Mouse (Mus musculus): Measurements from ENCODE around the gene Cdc37l1.

DNA sequence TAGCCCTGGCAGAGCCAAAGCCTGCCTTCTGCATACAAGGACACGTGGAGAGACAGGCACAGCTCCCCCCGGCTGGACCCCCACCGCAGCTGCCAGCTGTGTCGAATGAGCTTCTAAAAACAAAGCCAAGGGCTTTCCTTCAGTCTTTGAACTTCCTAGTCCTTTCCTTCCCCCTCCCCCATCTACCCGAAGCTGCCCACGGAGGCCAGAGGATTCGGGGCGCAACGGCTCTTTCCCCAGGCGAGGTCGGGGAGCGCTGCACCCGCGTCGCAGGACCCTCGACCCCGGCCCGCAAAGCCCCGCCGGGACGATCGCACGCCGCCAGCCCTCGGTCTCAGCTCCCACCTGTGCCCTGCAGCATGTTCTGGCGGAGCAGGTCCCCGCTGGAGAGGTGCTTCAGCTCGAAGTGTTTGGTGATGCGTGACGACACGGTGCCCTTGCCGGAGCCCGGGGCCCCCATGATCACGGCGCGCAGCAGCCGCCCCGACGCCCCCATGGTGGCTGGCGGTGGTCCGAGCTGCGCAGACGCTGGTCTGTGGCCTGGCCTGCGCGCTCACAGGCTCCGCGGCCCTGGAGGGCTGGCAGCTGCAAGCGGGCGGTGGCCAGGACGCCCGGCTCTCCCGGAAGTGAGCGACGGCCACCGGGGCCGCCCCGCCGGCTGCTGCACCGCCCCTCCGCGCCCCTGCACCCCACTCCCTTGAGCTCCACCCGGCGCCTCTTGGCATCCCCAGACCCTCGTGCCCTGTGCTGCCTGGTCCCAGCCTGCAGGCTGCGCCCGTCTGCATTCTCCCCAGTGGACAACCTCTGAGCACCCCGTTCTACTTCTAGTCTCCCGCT, 57.4 kb downstream of the Cdc37l1 start, which contains the start of gene Ak3:
- peak; percentile 66; the same call in 1 of the 2 replicates for TF ChIP-seq POLR2A (IDR thresholded peaks at IDR 0.05; ENCODE audit: borderline replicate concordance, control insufficient read depth, low read depth, low read length)
- peak; percentile 16; the same call in 1 of the 2 replicates for TF ChIP-seq CTCF (IDR thresholded peaks at IDR 0.05; ENCODE audit: control insufficient read depth, insufficient read depth, low read length)

Measured in bone marrow, adult 2 months (tissue).